Mouse (Mus musculus) left cerebral cortex, adult 8-10 months (tissue): ENCODE data around the gene Rasgef1c. TPM values are rescaled to one million over a fixed set of nuclear protein-coding genes. Genes with fewer than 3 reads are reported as not detected.

Experiments
- DNase-seq, 2 experiments: peaks; one replicate each; pipeline ENCODE4 v3.0.0; 2022; ENCODE audit warnings: low spot score in 2 of 2
- total RNA-seq, 4 experiments: library from RNA; stranded (reverse); gene quantifications; 2 replicates each; pipeline ENCODE4 v1.2.4; 2022

Rasgef1c gene
- 10 to 100 TPM; 30.9 to 37.4 (median 34.3) TPM for total RNA-seq

- peak; percentile 49 to 66 for DNase-seq
Observed at GRCm38 (mm10) chr11:49901659-49902458, at the start of gene Rasgef1c. Rasgef1c (plus strand) TSS chr11:49901835.

GRCm38 (mm10) chr11:49855144-49855543 is 46.5 kb upstream of the Rasgef1c start:
- no peak for DNase-seq

- no peak for DNase-seq
Observed at GRCm38 (mm10) chr11:49861139-49861538, 40.5 kb upstream of the Rasgef1c start.

GRCm38 (mm10) chr11:49863926-49864325 is 37.7 kb upstream of the Rasgef1c start:
- no peak for DNase-seq

GRCm38 (mm10) chr11:49867320-49867719 is 34.3 kb upstream of the Rasgef1c start:
- DNase-seq, result no peak

GRCm38 (mm10) chr11:49869762-49870161 is 31.9 kb upstream of the Rasgef1c start:
- no peak for DNase-seq

GRCm38 (mm10) chr11:49871914-49872313 is 29.7 kb upstream of the Rasgef1c start:
- DNase-seq, result no peak

GRCm38 (mm10) chr11:49872779-49873178 is 28.9 kb upstream of the Rasgef1c start:
- DNase-seq, result no peak

- DNase-seq, result peak in 1 of 2 experiments; percentile 72
Observed at GRCm38 (mm10) chr11:49876948-49877817, 24.5 kb upstream of the Rasgef1c start.

GRCm38 (mm10) chr11:49879950-49880642 is 21.5 kb upstream of the Rasgef1c start:
- peak in 1 of 2 experiments; percentile 43 for DNase-seq

- no peak for DNase-seq
Observed at GRCm38 (mm10) chr11:49883394-49883793, 18.2 kb upstream of the Rasgef1c start.

GRCm38 (mm10) chr11:49888469-49888868 is 13.2 kb upstream of the Rasgef1c start:
- no peak for DNase-seq

- DNase-seq, result no peak
Observed at GRCm38 (mm10) chr11:49891993-49892392, 9.6 kb upstream of the Rasgef1c start.

- no peak for DNase-seq
Observed at GRCm38 (mm10) chr11:49893806-49894205, 7.8 kb upstream of the Rasgef1c start.

GRCm38 (mm10) chr11:49895966-49896590 is 5.6 kb upstream of the Rasgef1c start:
- DNase-seq, result no peak

GRCm38 (mm10) chr11:49900043-49900442 is 1.6 kb upstream of the Rasgef1c start:
- DNase-seq, result no peak

GRCm38 (mm10) chr11:49900962-49901658 is 525 bp upstream of the Rasgef1c start:
- no peak for DNase-seq

GRCm38 (mm10) chr11:49903333-49903732 is 1.7 kb downstream of the Rasgef1c start:
- DNase-seq, result peak in 1 of 2 experiments; percentile 89

GRCm38 (mm10) chr11:49918521-49919180 is 17.0 kb downstream of the Rasgef1c start:
- no peak for DNase-seq

GRCm38 (mm10) chr11:49919304-49919703 is 17.7 kb downstream of the Rasgef1c start:
- no peak for DNase-seq
